Mouse (Mus musculus) CH12.LX (cell line): ENCODE results near the gene Ube2e3.

Experiments
- CTCF ChIP-seq, 2 experiments: IDR thresholded peaks in 1 of 2; conservative IDR thresholded peaks in 1 of 2; 2 replicates each; pipeline ENCODE4 v1.5.1; 2011 to 2012; ENCODE audit warnings: low read depth in 2 of 2, low read length in 2 of 2, improper control_type of control experiment in 1 of 2, inconsistent platforms in 1 of 2, mild to moderate bottlenecking in 1 of 2, moderate library complexity in 1 of 2
- EP300 ChIP-seq: IDR thresholded peaks from 2 replicates; pipeline ENCODE4 v1.6.1; 2011; ENCODE audit warnings: low read length, improper control_type of control experiment
- GABPA ChIP-seq: IDR thresholded peaks from 2 replicates; pipeline ENCODE4 v1.6.1; 2012; ENCODE audit warnings: low read depth, low read length, improper control_type of control experiment, inconsistent platforms; ENCODE audit not compliant: insufficient replicate concordance
- HCFC1 ChIP-seq: IDR thresholded peaks from 2 replicates; pipeline ENCODE4 v1.6.1; 2012; ENCODE audit warnings: low read depth, mild to moderate bottlenecking, inconsistent platforms, low read length, improper control_type of control experiment
- MAX ChIP-seq: IDR thresholded peaks from 2 replicates; pipeline ENCODE4 v1.6.1; 2011; ENCODE audit warnings: low read length, improper control_type of control experiment
- NELFE ChIP-seq: IDR thresholded peaks from 2 replicates; pipeline ENCODE4 v1.6.1; 2011; ENCODE audit warnings: low read depth, low read length, improper control_type of control experiment
- POLR2A ChIP-seq: IDR thresholded peaks from 2 replicates; pipeline ENCODE4 v1.6.1; 2011; ENCODE audit warnings: low read depth, mild to moderate bottlenecking, improper control_type of control experiment, low read length
- RAD21 ChIP-seq: IDR thresholded peaks from 2 replicates; pipeline ENCODE4 v1.6.1; 2011; ENCODE audit warnings: low read depth, mild to moderate bottlenecking, low read length, improper control_type of control experiment, moderate library complexity
- TBP ChIP-seq: conservative IDR thresholded peaks from 2 replicates; pipeline ENCODE4 v1.6.1; 2011; ENCODE audit warnings: low read depth, low read length, improper control_type of control experiment
- USF1 ChIP-seq: IDR thresholded peaks from 2 replicates; pipeline ENCODE4 v1.6.1; 2014; ENCODE audit warnings: low read depth, mild to moderate bottlenecking, inconsistent platforms, low read length, improper control_type of control experiment
- ZC3H11A ChIP-seq: IDR thresholded peaks from 2 replicates; pipeline ENCODE4 v1.6.1; 2012; ENCODE audit warnings: low read depth, mild to moderate bottlenecking, inconsistent platforms, low read length, improper control_type of control experiment
- ZMIZ1 ChIP-seq: IDR thresholded peaks from 2 replicates; pipeline ENCODE4 v1.6.1; 2012; ENCODE audit warnings: low read depth, mild to moderate bottlenecking, inconsistent platforms, low read length, improper control_type of control experiment
- ZNF384 ChIP-seq: IDR thresholded peaks from 2 replicates; pipeline ENCODE4 v1.6.1; 2012; ENCODE audit warnings: low read depth, low read length, improper control_type of control experiment, inconsistent platforms

DNA sequence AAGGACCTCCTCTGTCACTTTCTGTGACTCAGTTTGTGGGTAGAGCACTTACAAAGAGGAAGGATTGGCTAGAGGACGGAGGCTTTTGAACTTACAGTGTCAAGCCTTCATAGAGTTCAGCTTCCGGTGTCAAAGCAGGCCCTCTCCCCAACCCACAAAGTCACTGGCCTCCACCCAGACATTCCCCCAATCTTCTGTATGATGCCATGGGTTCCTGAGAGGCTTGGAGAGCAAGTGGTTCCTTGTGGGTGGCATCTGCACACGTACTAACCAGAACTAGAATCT is 7.9 kb upstream of the Ube2e3 start:
- TF ChIP-seq ZMIZ1: no peak
- TF ChIP-seq ZC3H11A: no peak
- TF ChIP-seq MAX: no peak
- TF ChIP-seq CTCF (conservative IDR thresholded peaks at IDR 0.05 in 1 of 2, IDR thresholded peaks at IDR 0.05 in 1 of 2; ENCODE audit: low read depth in 2 of 2, low read length in 2 of 2): no peak
- TF ChIP-seq RAD21: no peak
- no peak for TF ChIP-seq TBP
- no peak for TF ChIP-seq POLR2A
- TF ChIP-seq GABPA: no peak
- no peak for TF ChIP-seq EP300
- TF ChIP-seq HCFC1: no peak
- TF ChIP-seq USF1: no peak
- TF ChIP-seq NELFE: no peak
- no peak for TF ChIP-seq ZNF384
